Mouse (Mus musculus) inflammation-experienced regulatory T-cells, adult 6 months (primary cell): ENCODE data around the gene Gpr21. TPM values are rescaled to one million over a fixed set of nuclear protein-coding genes. Genes with fewer than 3 reads are reported as not detected.

Experiments
- polyA plus RNA-seq, 3 experiments: library from polyadenylated mRNA; unstranded; fragments of 100-300 nt; shearing (Covaris generic); gene quantifications; one replicate each; pipeline ENCODE4 v1.2.1; 2017

The Gpr21 gene
- polyA plus RNA-seq, 3 experiments from 2014 or later = 1.0 to 2.2 (median 1.4) TPM

Other genes starting within 250 kb of the Gpr21 start
- not detected for gene Olfr368, start 189.8 kb upstream of the Gpr21 start, polyA plus RNA-seq
- 10 to 100 TPM; 26.8 to 32.7 (median 28.2) TPM for gene Pdcl, start 157.0 kb upstream of the Gpr21 start, polyA plus RNA-seq
- gene Rc3h2, start 93.4 kb upstream of the Gpr21 start, polyA plus RNA-seq = 10 to 100 TPM; 24.1 to 32.8 (median 28.2) TPM
- gene Zbtb26, start 73.2 kb upstream of the Gpr21 start, polyA plus RNA-seq = 1 to 10 TPM; 2.8 to 4.8 (median 4.5) TPM
- gene Zbtb6, start 73.2 kb upstream of the Gpr21 start, polyA plus RNA-seq = 1 to 10 TPM; 4.0 to 6.6 (median 6.1) TPM
- gene Rabgap1, start 73.1 kb upstream of the Gpr21 start, polyA plus RNA-seq = 10 to 100 TPM; 28.6 to 55.3 (median 34.8) TPM
- gene Strbp, start 187.5 kb downstream of the Gpr21 start, polyA plus RNA-seq = 10 to 100 TPM in 1 of 3 experiments, 1 to 10 TPM in 2; 7.4 to 10.1 (median 9.3) TPM